Mouse (Mus musculus) ovary, postnatal 36 days (tissue): Measurements from ENCODE around the gene Cd63.

Source experiments
- DNase-seq: peaks from one replicate; pipeline ENCODE4 v3.0.0; 2022; ENCODE audit warnings: low spot score, mixed read lengths

Cd63 gene

DNA sequence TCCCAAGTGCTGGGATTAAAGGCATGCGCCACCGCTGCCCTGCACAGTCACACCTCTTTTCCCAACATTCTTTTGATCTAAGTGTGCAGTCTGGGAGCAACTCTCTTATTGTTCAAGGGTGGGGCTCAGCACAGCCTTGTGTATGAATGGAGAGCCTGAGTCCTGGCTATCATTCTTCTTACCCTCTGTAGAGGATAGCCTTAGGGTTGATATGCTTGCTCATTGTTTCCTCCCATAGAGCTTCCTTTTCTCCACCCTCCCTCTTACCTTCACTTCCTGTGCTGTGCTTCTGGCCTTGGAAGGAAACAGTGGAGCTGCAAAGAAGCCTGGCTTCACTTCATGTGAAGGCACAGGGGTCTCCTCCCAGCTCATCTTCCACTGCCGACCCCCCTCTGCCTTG, at the start of gene Cd63:
Cd63 (plus strand) TSS at position 292 of the 400 bp plus-strand sequence.
- no peak for DNase-seq

DNA sequence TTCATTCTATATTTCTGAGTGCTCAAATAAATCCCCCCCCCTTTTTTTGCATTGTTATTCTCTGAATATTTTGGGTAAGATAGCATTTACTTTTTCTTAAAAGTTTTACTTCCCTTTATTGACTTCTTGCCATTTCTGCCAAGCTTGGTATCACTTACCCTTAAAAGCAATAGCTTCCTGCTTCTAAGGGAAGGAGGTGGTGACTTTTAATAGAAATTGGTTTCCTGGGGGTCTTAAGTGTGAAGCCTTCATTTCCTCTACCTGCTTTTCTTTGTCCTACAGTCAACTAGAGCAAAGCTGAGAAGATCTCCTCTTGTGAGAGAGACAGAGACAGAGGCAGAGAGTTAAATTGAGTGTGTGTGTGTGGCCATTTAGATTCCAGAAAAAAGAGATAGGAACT, 39.6 kb upstream of the Cd63 start:
- DNase-seq = no peak

DNA sequence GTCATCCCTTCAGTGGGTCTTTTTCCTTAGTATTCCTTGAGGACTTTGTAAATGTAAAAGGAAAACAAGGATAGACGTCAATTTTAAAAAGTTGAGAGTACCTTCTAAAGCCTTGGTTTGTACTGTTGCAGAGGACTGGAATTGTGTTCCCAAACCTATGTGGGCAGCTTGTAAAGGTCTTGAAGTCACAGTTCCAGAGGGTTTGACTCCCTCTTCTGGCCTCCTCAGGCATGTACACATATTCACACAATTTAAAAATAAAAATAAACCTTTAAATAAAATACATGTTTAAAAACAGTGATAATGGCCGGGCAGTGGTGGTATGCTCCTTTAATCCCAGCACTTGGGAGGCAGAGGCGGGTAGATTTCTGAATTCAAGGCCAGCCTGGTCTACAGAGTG, 34.7 kb upstream of the Cd63 start:
- no peak for DNase-seq

DNA sequence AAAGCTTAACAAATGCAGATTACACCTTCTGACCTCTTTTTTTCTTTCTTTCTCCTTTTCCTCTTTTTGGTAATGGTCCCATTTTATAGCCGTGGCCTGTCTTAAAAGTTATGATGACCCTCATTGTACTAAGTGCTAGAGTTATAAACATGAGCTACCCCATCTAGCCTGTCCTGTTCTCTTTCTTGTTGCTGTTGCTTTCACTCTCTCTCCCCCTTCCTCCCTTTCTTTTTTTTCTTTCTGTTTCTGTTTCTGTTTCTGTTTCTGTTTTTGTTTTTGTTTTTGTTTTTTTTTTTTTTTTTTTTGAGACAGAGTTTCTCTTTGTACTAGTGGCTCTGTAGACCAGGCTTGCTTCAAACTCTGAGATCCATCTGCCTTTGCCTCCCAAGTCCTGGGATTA, 34.3 kb upstream of the Cd63 start:
- no peak for DNase-seq

DNA sequence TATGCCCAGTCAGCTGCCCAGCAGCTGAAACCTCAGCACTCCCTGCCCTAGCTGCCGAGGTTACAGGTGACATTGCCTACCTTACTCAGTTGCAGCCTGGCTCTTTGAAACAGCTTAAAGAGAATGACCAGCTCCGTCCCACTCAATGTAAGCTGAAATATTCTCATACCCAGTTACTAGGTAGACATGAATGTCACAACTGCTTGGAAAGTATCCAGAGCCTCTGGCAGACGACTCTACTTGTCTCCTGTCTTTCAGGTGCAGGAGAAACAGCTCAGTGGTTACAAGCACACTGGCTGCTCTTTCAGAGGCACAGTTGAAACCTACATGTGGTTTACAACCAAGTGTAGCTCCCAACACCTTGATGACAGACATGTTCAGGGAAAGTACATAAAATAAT, 30.4 kb upstream of the Cd63 start:
- DNase-seq = no peak

DNA sequence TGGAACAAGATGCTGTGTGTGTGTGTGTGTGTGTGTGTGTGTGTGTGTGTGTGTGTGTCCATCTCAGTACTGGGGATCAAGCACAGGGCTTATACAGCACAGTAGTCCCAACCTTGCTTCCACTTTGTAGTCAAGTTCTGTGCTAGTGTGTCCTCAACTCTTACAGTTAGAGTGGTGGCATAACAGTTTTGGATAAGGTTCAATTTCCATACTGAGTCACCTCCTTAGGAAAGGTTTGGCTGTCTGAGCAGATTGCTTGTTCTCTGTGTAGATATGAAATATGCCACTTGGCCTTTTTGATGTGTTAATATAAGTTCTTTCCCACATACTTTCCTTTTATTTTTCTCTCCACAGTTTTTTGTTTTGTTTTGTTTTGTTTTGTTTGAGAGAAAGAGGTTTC, 22.5 kb upstream of the Cd63 start:
- no peak for DNase-seq

DNA sequence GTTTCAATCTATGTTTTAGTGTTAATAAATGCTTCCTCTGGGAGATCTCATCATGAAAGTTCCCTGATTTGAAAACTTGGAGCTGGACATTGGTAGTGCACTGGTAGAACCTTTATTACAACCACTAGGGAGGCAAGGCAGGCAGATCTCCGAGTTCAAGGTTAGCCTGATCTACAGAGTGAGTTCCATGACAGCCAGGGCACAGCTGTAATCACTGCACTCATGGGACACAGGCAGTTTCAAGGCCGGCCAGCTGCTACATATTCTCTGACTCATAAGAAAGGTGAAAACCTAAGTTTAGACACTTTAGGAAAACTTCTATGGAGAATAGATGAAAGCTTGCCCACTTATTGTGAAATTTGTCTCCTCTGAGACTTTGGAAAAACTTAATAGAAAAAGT, 22.0 kb upstream of the Cd63 start:
- no peak for DNase-seq

DNA sequence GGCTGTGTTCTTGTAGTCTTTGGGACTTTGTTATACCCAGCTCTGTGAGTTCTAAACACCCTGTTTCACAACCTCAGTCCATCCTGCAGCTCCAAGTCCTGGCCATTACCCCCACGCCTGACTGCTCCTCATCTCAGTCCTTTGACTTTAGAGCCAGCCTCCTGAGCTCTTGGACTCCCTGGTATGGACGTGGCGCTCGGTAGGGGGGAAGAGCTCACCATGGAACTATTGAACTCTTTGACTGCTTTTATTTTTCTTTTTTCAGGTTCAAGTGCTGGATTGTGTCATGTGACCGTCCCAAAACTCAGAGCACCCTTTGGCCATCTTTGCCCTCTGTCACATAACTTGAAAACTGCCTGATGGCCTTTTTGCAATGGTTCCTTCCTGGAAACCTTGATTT, 18.7 kb upstream of the Cd63 start:
- DNase-seq = no peak

DNA sequence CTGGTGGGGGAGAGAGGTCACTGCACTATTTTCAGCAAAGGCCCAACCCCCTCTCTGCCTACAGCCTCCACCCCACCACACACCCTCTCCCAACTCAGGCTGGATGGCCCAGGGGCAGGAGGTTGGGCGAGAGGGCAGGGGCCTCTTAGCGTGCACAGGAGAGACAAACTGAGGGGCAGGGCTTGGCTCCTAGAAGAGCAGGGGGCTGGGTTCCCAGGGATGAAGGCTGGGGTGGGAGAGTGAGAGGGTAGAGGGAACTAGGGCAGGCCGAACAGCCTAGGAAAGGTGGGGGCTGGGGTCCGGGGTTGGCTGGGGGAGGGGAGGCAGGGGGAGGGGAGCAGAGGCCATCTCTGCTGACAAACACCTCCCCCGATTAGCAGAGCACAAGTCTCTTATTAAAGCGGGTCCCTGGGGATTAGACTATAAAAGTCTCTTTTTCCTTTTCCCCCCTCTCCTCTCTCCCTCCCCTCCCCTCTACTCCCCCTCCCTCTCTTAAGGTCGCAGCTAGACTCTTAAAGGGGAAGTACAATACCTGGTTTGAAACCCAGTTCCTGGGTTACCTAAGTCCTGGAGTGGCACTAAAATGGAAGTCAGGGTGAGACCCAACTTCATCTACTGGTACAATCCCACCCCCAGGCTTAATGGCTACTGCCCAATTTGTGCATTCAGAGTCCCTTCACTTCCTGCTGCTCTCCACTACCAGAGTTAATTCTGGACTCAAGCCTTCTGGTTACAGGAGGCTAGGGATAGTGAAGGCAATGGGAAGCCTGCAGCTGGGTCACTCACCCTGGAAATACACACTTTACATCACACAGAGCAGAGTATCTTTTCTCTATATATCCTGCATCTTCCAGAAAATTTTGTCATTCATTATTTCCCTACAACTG, 11.6 kb upstream of the Cd63 start:
- no peak for DNase-seq

DNA sequence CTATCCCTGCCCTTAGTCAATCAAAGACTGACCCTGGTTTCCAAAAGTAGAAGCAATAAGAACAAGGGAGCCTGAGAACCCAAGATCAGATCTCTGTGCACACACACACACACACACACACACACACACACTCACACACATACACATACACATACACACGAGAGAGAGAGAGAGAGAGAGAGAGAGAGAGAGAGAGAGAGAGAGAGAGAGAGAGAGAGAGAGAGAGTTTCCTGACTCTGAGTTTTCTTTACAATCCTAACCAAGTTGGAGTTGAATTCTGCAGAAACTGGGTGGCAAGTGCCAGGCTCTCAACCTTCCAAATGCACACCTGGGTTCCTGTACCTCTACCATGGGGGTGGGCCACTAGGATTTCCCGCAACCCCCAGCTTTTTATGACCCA, 10.9 kb upstream of the Cd63 start:
- DNase-seq = no peak

DNA sequence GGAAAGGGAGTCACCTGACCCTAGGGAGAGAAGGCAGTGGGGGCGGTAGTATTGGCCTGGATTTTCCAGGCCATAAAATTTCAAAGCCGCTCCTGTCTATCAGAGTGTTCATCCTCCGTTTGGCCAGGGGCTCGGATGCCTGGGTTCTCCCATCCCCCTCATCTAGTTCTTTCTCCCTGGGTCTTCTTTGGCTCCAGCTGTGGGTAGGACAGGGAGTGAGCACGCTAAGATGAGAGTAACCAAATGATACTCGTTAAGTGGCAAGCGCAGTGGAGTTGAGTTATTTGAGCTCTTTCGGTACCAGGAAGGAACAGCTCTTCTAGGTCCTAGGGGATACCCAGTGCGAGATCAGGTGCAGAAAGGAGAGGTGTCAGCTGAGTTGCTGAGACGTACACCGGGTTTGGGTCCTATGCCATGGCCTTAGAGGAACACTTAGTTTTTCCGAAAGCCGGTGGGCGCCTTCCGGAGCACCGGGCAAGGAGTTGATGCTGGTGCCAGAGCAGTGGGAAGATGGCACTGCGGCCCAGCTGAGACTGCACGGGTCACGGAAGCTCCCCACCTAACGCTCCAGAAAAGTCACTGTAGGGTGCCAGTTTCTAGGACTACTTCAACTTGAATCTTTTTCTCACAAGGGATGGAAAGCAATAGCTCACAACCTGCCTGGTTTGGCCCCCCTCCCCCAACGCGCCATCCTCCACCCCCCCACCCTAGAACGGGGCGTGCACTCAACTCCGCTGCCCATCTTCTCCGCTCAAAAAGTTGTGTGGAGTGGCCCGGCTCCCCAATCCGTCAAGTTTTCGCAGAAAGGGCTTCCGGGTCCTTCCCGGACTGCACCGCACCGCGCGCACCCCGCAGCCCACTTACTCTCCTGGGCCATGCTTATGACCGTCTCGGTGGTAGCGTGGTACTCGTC, 10.2 kb upstream of the Cd63 start:
- no peak for DNase-seq

DNA sequence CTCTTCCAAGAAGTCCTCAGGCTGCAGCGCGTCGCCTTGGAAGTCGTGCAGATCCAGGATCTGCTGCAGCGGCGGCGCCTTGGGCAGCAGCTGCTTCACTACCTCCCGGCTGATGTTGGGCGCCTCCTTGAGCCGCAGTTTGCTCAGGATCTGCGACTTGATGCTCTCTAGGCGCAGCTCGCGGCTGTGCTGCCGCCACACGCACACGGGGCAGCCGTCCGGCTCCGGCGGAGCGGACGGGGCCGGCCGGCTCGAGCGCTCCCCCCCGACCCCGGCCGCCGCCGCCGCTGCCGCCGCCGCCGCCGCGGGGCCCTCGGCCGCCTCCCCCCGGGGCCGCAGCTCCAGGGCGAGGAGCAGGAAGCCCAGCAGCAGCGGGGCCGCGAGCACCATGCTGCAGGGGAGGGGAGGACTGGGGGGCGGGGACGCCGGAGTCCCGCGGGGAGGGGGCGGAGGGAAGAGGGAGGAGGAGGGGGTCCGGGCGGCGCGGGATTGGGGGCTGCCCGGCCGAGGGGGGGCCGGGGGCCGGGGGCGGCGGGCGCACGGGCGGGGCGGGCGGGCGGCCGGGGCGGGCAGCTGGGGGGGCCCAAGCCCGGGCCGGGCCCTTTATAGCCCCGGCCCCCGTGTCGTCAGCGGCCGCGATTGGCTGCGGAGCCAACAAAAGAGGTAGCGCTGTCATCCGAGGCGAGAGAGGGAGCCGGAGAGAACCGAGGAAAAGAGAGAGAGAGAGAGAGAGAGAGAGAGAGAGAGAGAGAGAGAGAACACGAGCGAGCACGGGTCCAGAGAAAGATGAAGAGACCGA, 9.3 kb upstream of the Cd63 start, which contains the start of gene Gdf11:
Gdf11 (minus strand) TSS at position 423 of the 799 bp plus-strand sequence.
- DNase-seq = peak; percentile 65

DNA sequence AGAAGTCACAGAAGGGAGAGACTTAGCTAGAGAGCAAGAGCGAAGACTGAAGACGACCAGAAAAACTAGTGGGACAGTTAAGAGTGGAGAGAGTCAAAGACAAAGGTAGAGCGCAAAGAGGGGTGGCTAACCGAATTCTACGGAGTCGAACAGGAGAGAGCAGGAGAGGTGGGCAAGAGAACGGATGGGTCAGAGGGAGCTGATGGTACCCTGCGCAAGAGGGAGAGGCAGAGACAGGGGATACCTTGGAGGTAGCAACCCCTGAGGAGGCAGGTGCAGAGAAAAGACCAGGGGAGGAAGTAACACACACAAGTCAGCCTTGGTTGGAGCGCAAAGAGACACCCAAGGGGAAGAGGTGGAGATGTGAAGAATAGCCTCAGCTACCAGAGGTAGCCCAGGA, 8.5 kb upstream of the Cd63 start:
- no peak for DNase-seq

DNA sequence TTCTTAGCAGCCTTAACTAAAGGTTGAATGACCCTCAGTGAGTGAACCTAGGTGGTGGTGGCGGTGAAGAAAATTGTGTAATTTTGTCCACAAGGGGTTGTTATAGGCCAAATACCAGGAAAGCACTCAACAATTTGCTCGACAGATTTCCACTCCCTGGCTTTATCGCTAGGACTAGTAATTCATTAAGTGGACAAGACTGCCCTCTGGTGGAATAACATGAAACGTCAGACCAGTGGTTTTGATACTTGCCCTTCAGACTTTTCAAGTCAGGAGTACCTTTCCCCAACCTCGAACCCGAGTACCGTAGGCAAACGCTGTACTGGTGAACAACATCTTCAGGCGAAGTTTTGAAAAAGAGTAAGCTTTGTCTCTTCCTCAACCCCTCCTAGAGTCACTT, 5.4 kb upstream of the Cd63 start:
- no peak for DNase-seq

DNA sequence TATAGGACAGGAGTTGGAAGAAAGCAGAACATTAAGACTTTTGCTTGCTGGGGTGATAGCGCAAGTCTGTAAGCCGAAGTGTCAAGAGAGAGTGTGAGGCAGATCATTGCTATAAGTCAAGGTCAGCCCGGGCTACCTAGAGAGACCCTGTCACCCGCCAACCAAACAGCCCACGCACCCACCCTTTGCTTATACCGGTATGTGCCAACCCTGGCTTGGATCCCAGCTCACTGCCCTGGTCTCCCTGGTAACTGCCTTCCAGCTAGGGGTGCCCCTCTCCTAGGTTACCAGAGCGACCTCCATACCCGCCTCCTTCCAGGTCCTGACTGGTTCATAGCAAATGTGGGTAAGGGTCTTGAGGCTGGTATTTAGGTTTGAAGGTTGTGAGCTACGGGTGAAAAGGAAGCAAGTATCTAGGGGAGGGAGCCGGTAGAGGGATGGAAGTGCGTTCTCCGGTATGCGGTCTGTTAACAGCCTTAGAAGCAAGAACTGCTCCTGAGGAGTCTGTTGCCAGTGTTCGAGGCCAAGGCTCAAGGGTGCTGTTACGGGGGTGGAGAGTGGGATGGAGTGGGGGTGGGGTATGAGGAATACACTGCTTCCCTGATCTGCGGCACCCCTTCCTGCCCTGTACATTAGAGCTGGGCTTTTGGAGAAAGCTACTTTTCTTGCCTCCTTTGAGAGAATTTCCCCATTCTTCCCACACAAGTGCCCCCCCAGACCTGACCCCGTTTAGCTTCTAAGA, 4.7 kb upstream of the Cd63 start:
- peak; percentile 59 for DNase-seq

DNA sequence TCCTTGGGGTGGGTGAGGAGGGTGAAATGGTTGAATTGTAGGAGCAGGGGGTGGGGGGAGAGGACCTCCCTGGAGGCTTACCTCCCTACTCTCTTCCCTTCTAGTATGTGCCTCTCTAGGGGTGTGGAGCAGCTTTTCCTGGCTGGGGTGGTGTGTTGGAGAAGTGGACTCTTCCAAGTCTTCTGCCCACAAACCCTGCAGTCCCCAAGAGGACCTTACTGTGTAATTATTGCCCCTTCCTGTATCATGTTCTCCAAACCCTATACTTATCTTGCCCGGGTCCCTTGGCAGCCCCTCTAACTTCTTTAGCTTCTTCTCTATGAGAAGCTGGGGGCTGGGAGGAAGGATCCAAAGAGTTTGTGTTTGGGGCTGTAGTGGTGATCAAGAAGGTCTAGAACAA, 4.0 kb upstream of the Cd63 start:
- no peak for DNase-seq

DNA sequence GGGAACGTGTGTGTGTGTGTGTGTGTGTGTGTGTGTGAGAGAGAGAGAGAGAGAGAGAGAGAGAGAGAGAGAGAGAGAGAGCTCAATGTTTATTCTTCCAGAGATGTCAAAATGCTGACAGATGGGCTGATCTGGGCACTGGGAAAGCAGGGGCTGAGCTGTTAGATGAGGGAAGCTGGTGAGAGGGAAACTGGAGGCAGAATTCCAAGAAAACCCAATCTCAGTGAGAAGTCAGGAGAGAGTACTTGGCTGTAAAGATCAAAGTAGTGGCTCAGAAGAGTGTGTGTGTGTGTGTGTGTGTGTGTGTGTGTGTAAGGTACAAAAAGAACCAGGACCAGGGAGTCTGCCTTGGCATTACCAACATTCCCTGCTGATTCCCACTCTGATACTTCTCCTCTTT, 3.3 kb upstream of the Cd63 start:
- no peak for DNase-seq

DNA sequence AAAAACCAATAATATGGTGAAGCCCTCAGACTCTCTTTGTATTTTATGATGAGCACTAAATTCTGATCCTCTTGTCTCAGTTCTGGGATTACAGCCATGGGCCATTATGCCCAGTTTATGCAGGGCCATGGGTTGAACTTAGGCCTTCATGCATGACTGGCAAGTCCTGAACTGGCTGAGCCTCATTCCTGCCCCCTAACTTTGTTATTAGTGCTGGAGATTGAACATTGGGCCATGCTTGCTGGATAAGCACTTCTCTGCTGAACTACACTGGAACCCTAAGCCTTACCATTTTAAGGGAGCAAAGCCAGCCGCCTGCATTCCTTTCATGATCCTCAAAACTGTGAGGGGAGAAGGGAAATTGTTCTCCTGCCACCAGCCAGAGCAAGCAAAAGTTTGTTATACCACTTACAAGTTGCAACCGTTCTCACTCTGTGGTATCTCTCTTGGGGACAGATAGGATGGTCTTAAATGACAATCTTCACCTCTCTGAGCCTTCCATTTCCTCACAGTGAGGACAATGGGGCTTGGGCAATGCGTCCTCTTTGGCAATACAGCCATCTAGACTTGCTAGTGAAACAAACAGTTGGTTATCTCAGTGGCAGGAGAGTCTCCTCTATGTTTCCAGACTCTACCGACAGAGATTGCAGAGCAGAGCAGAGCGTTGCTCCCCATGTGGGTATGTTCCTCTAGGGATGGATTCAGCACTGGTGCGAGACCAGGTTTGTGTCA, 864 bp upstream of the Cd63 start:
- no peak for DNase-seq

DNA sequence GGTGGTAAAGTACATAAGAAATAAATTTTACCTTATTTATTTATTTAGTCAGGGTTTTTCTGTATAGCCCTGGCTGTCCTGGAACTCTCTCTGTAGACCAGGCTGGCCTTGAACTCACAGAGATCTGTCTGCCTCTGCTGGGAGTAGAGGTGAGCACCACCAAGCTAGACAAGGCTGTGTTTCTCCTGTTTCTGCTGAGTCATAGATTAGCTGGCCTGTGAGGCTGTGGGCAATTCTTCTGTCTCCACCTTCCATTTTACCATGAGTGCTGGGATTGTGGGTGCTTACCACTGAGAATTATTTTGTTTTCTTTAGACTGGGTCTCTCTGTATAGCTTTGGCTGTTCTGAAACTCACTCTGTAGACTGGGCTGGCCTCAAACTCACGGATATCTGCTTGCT, 620 bp downstream of the Cd63 start:
- no peak for DNase-seq

DNA sequence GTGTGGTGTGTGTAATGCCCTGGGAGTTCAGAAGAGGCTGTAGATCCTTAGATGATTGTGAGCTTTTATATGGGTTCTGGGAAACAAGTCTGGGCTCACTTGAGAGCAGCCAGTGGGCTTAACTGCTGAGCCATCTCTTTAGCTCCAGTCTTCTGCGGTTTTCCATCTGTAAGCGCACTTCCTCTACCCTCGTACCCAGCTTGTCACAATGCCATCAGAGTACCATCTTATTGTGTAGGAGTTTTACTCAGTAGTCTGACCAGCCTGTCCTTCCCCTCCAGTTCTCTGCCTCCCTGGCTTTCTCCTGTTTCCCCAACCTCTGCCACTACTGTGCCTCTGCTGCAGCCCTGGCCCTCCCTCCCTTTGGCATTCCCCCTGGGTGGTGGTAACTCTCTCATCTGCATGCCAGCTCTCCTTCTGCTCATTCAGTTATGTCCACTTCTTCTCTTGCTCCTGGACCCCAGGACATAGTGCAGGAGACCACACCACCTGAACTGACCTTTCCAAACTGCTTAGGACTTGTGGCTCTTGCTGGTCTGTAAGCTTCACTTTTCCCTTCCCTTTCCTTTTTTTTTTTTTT, 1.7 kb downstream of the Cd63 start:
- no peak for DNase-seq
